11 mouse cellular contexts compared by ENCODE assay signal in the genomic region with DNA sequence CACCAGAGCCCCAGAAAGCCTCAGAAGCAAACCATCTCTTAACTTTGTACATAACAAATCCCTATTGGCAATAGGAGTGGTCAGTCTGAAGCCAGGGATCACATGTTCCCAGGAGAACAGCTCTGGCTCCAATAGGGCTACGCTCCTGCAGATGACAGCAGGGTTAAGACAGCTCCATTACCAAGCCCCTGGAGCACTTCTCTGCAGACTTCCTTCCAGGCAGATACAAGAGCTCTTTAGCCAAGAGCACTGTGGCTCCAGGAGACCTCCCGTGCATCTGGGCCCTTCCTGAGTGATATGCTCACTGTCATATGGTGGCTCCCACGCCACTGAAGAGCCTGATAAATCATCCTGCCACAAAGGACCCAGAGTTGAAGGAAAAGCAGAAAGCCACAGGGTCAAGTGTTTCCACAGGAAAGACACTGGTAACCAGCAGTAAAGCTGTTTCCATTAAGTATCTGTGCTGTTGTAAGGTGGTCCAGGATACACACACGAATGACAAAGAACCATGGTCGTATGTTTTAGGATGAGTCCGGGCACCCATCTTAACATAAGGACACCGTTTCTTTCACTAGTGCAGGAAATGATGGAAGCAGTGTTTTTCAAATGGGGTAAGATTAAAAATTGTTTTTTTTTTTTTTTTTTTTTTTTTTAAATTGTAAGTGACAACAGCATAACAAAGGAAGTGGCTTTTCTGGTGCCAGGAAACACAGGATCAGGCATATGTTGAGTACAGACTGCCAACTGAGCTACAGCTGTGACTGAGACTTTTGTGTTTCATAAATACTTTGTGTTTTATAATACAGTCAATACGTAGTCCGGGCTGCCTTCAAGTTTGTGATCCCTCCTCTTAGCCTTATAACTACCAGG.
DNase-seq lines count a peak whose midpoint lies in the region; ATAC-seq and TF ChIP-seq lines count a peak whose summit lies in the region.
"Had no signal": no experiment of that assay in that cellular context is flagged by ENCODE, and none has a peak within 500 bp of the region (broad histone marks: within the 10 kb centered on the region; RNA-seq: fewer than 3 reads in every experiment).

No protein-coding gene starts in this region.

- intact Hi-C loops in left cerebral cortex, postnatal 25 days (cut with DNase I), result no loop called here

- no peak overlapping the region for H3K27ac ChIP-seq in liver, embryonic 14.5 days
- no peak overlapping the region for H3K27ac ChIP-seq in midbrain, embryonic 11.5 days (ENCODE audit: low read depth, low read length)
- H3K27ac ChIP-seq: hindbrain, embryonic 10.5 days; neural tube, embryonic 12.5 days had no signal

- H3K4me2 ChIP-seq in liver, embryonic 14.5 days (ENCODE audit: low read depth), result no peak overlapping the region
- no peak overlapping the region for H3K4me2 ChIP-seq in midbrain, embryonic 11.5 days
- H3K4me2 ChIP-seq: neural tube, embryonic 12.5 days had no signal

- no peaks in the 10 kb centered on the region for H3K36me3 ChIP-seq in liver, embryonic 14.5 days (replicated peaks; ENCODE audit: control insufficient read depth, insufficient read depth, low read depth)
- H3K36me3 ChIP-seq in midbrain, embryonic 11.5 days (ENCODE audit: control insufficient read depth, insufficient read depth, low read length), result no peaks in the 10 kb centered on the region
- H3K36me3 ChIP-seq: hindbrain, embryonic 10.5 days; neural tube, embryonic 12.5 days had no signal

- no peak overlapping the region for H3K9ac ChIP-seq in liver, embryonic 14.5 days (replicated peaks)
- no peak overlapping the region for H3K9ac ChIP-seq in midbrain, embryonic 11.5 days (ENCODE audit: low read length)
- H3K9ac ChIP-seq: neural tube, embryonic 12.5 days had no signal

- peaks cover 0 to 3% of the 10 kb centered on the region in 2 experiments; a peak in 2 of 4 replicates for H3K4me1 ChIP-seq in liver, embryonic 14.5 days (replicated peaks; ENCODE audit: control insufficient read depth in 2 of 2, insufficient read depth in 2 of 2, low read length in 1 of 2)
- no peaks in the 10 kb centered on the region for H3K4me1 ChIP-seq in midbrain, embryonic 11.5 days (ENCODE audit: control insufficient read depth, insufficient read depth, low read length)
- H3K4me1 ChIP-seq: neural tube, embryonic 12.5 days had no signal

- H3K4me3 ChIP-seq in liver, embryonic 14.5 days (ENCODE audit: insufficient read depth in 1 of 2, low read depth in 2 of 2, low read length in 2 of 2), result no peak overlapping the region
- no peak overlapping the region for H3K4me3 ChIP-seq in midbrain, embryonic 11.5 days (ENCODE audit: low read depth, low read length)
- H3K4me3 ChIP-seq: hindbrain, embryonic 10.5 days; neural tube, embryonic 12.5 days had no signal

- no peaks in the 10 kb centered on the region for H3K27me3 ChIP-seq in liver, embryonic 14.5 days (ENCODE audit: control insufficient read depth, insufficient read depth, low read length)
- no peaks in the 10 kb centered on the region for H3K27me3 ChIP-seq in midbrain, embryonic 11.5 days (ENCODE audit: control insufficient read depth, insufficient read depth, low read length)
- H3K27me3 ChIP-seq: neural tube, embryonic 12.5 days had no signal

- ATAC-seq in liver, embryonic 14.5 days (ENCODE audit: insufficient read depth), result peak; percentile 59
- no peak for ATAC-seq in midbrain, embryonic 11.5 days (ENCODE audit: low FRiP score)

- TF ChIP-seq EP300 in liver, embryonic 14.5 days (IDR thresholded peaks at IDR 0.05; ENCODE audit: low read depth), result no peak

- TF ChIP-seq CTCF in liver, embryonic 14.5 days (IDR thresholded peaks at IDR 0.05; ENCODE audit: low read depth), result no peak

- no peaks in the 10 kb centered on the region for H3K9me3 ChIP-seq in liver, embryonic 14.5 days (ENCODE audit: control insufficient read depth, low read length)
- H3K9me3 ChIP-seq in midbrain, embryonic 11.5 days (ENCODE audit: control insufficient read depth, low read length), result no peaks in the 10 kb centered on the region
- H3K9me3 ChIP-seq: hindbrain, embryonic 10.5 days; neural tube, embryonic 12.5 days had no signal

- peak; percentile 88 for DNase-seq in heart, adult 11 months
- DNase-seq in heart, adult 9 months (ENCODE audit: low spot score in 2 of 2), result no peak
- DNase-seq in layer of hippocampus, adult 9-10 months (ENCODE audit: low spot score), result peak; percentile 25
- no peak for DNase-seq in layer of hippocampus, postnatal 25 days (ENCODE audit: extremely low spot score in 1 of 2, low spot score in 1 of 2)
- peak; percentile 65 for DNase-seq in T-cell, adult 2 months (ENCODE audit: low spot score)
- DNase-seq in liver, embryonic 14.5 days (ENCODE audit: low read depth in 3 of 3, low spot score in 3 of 3), result no peak
- DNase-seq in midbrain, embryonic 11.5 days (ENCODE audit: low spot score, missing footprints), result no peak
- DNase-seq in left cerebral cortex, postnatal 25 days (ENCODE audit: low spot score in 2 of 2), result no peak
- DNase-seq: adrenal gland, postnatal 10 days had no signal

- WGBS in liver, embryonic 14.5 days (ENCODE audit: insufficient replicate concordance), result 44% methylated on average over 9 of the region's 9 CpGs
- 84% methylated on average over 9 of the region's 9 CpGs for WGBS in midbrain, embryonic 11.5 days

Comparison
In these comparisons a context has a peak if more than half of its experiments do, and no peak if none do; other contexts are left out.
1. DNase-seq: peak in heart, adult 11 months (single experiment), layer of hippocampus, adult 9-10 months (single experiment) and T-cell, adult 2 months (single experiment); none in heart, adult 9 months (0 of 2), layer of hippocampus, postnatal 25 days (0 of 2), liver, embryonic 14.5 days (0 of 3), midbrain, embryonic 11.5 days (single experiment) and left cerebral cortex, postnatal 25 days (0 of 2).